Mouse (Mus musculus): ENCODE measurements around the gene Zfy1. TPM values are rescaled to one million over a fixed set of nuclear protein-coding genes. Genes with fewer than 3 reads are reported as not detected.

Gene Zfy1
- not detected in 2 replicates for polyA plus RNA-seq (2012; rRNA removed)

GRCm38 (mm10) chrY:797309-797708 is at the start of gene Zfy1:
Gene Zfy1, minus strand, starts transcription at chrY:797409.

GRCm38 (mm10) chrY:818396-818795 is 21.2 kb upstream of the Zfy1 start, which contains the start of gene Uba1y:
Gene Uba1y, plus strand, starts transcription at chrY:818649.

Other genes starting within 250 kb of the Zfy1 start
- not detected in 2 replicates for gene Uba1y, start 21.2 kb upstream of the Zfy1 start, polyA plus RNA-seq (2012; rRNA removed)
- 6.0 TPM in 1 of 2 replicates, not detected in the other for gene Kdm5d, start 100.4 kb upstream of the Zfy1 start, polyA plus RNA-seq (2012; rRNA removed)
- 4.6 TPM in 1 of 2 replicates, not detected in the other for gene Eif2s3y, start 213.1 kb upstream of the Zfy1 start, polyA plus RNA-seq (2012; rRNA removed)

Data from colon, adult 2 months (tissue).